Mouse (Mus musculus) forebrain, embryonic 14.5 days (tissue): ENCODE measurements around the gene Cryl1. TPM values are rescaled to one million over a fixed set of nuclear protein-coding genes. Genes with fewer than 3 reads are reported as not detected.

Experiments used
- ATAC-seq: fragments of 200-750 bp; cut with Nextera tagmentation; 2 replicates; pipeline ENCODE4 v1.8.0; 2017; ENCODE audit warnings: mild to moderate bottlenecking, moderate library complexity
- DNase-seq: peaks from one replicate; pipeline ENCODE4 v3.0.0-alpha.2; 2015; ENCODE audit warnings: low spot score
- H3K27ac ChIP-seq: fragments of 300-500 bp; sonication (generic); 2 replicates; pipeline ENCODE4 v1.5.1; 2014; ENCODE audit warnings: low read depth, mild to moderate bottlenecking, control low read depth, low read length, moderate library complexity
- H3K27me3 ChIP-seq: fragments of 300-500 bp; sonication (generic); replicated peaks from 2 replicates; pipeline ENCODE4 v1.6.1; 2014; ENCODE audit warnings: low read length, control low read depth, mixed read lengths; ENCODE audit not compliant: control insufficient read depth, insufficient read depth
- H3K36me3 ChIP-seq: fragments of 300-500 bp; sonication (generic); 2 replicates; pipeline ENCODE4 v1.6.1; 2014; ENCODE audit warnings: low read length, control low read depth; ENCODE audit not compliant: control insufficient read depth, insufficient read depth
- H3K4me1 ChIP-seq: fragments of 300-500 bp; sonication (generic); 2 replicates; pipeline ENCODE4 v1.6.1; 2014; ENCODE audit warnings: antibody characterized with exemption, low read length, control low read depth; ENCODE audit not compliant: control insufficient read depth, insufficient read depth
- H3K4me2 ChIP-seq: fragments of 300-500 bp; sonication (generic); 2 replicates; pipeline ENCODE4 v1.6.1; 2014; ENCODE audit warnings: mild to moderate bottlenecking, control low read depth, low read length
- H3K4me3 ChIP-seq: fragments of 300-500 bp; sonication (generic); 2 replicates; pipeline ENCODE4 v1.5.1; 2014; ENCODE audit warnings: low read depth, low read length, control low read depth
- H3K9ac ChIP-seq: fragments of 300-500 bp; sonication (generic); 2 replicates; pipeline ENCODE4 v1.6.1; 2014; ENCODE audit warnings: mild to moderate bottlenecking, low read length, control low read depth, moderate library complexity
- H3K9me3 ChIP-seq: fragments of 300-500 bp; sonication (generic); replicated peaks from 2 replicates; pipeline ENCODE4 v1.6.1; 2016; ENCODE audit warnings: low read length, control low read depth, mixed read lengths; ENCODE audit not compliant: control insufficient read depth
- WGBS: fragments of 180-500 bp; shearing (Covaris S2); extraction: QIAGEN DNeasy Blood & Tissue Kit; methylation state at CpG from one replicate; pipeline ENCODE4 v1.1.7; 2014; 5-methylcytosine and 5-hydroxymethylcytosine counted together
- polyA plus RNA-seq: library from polyadenylated mRNA; unstranded; fragments of >200 nt; fragmentation: Nextera tagmentation; extraction: Ambion mirVana; gene quantifications from 2 replicates; pipeline ENCODE4 v1.2.1, GENCODE M21; 2014

The Cryl1 gene
- polyA plus RNA-seq, 1 experiment from 2014 or later, result 9.0 TPM

DNA sequence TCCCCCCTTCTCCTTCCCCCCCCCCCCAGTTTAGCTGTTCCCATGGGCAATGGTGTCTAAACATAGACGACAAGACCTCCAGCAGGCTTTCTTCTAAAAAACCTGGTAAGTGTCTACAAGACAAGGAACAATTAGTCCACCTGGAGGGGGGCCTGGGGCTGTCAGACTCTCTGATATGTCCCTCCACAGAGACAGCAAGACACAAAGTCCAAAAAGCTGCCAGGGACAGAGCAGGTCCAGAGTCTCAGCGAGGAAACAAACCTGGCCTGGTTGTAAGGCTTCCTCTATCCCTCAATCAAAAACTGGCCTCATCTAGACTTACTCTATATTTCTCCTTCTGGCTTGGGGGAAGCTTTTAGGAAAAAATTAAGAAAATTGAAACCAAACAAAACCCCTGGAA lies 115.7 kb downstream of the Cryl1 start:
- no peaks in the 10 kb centered on the region for H3K4me1 ChIP-seq
- no peak for ATAC-seq
- H3K9me3 ChIP-seq, result no peaks in the 10 kb centered on the region
- H3K4me2 ChIP-seq, result no peak overlapping the region
- no peak overlapping the region for H3K9ac ChIP-seq
- 39% methylated on average over 2 of the region's 2 CpGs for WGBS
- no peak for DNase-seq
- no peak overlapping the region for H3K4me3 ChIP-seq
- no peaks in the 10 kb centered on the region for H3K27me3 ChIP-seq
- no peaks in the 10 kb centered on the region for H3K36me3 ChIP-seq
- H3K27ac ChIP-seq, result no peak overlapping the region

DNA sequence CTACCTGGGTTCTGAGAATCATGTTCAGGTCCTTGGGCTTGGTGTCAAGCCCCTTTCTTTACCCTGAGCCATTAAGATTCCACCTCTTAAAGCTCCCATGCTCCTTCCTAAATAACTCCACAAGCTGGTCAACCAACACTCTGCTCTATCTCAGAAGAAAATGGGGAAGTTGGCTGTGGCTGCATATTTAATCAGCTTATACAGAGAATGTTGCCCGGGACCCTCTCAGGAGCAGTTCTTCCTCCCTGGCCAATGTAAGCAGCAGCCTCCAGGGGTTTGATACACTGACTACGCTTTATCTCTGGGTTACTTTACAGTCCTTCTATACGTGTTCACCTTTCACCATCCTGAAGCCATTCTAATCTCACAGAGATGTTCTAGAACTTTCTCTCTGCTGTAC lies 117.5 kb downstream of the Cryl1 start:
- Histone ChIP-seq H3K4me1 (no peaks in the 10 kb centered on the region), H3K4me2 (no peak overlapping the region), H3K9me3 (no peaks in the 10 kb centered on the region), H3K9ac (no peak overlapping the region), H3K27ac (no peak overlapping the region), H3K4me3 (no peak overlapping the region), H3K36me3 (no peaks in the 10 kb centered on the region), H3K27me3 (no peaks in the 10 kb centered on the region)
- DNase-seq, result no peak
- 88% methylated on average over 3 of the region's 3 CpGs for WGBS
- no peak for ATAC-seq

DNA sequence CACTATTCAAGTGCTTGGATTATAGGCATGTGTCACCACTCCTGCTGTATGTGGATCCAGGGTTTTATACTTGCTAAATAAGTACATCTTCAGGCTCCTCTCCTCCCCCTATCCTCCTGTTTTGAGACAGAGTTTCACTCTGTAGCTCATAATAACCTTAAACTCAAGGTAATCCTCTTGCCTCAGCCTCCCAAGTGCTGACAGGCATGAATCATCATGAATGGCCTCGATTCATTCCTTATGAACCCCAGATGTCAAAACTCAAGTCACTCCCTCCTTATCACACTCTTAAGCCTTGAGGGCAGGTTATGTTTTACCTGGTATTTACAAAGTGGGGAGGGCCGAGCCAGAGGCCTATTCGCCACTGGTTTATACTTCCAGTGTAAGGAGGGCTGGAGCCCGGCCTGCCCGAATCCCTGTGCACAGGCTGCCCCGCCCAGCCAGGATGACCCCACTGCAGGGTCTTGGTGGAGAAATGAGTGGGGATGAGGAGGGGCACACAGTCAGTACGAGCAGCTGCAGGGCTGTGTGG lies 121.8 kb downstream of the Cryl1 start:
- Histone ChIP-seq H3K36me3 (no peaks in the 10 kb centered on the region), H3K27ac (no peak overlapping the region), H3K9ac (no peak overlapping the region), H3K9me3 (no peaks in the 10 kb centered on the region), H3K4me3 (no peak overlapping the region), H3K27me3 (no peaks in the 10 kb centered on the region), H3K4me1 (no peaks in the 10 kb centered on the region), H3K4me2 (no peak overlapping the region)
- no peak for DNase-seq
- 90% methylated on average over 7 of the region's 7 CpGs for WGBS
- ATAC-seq, result no peak

DNA sequence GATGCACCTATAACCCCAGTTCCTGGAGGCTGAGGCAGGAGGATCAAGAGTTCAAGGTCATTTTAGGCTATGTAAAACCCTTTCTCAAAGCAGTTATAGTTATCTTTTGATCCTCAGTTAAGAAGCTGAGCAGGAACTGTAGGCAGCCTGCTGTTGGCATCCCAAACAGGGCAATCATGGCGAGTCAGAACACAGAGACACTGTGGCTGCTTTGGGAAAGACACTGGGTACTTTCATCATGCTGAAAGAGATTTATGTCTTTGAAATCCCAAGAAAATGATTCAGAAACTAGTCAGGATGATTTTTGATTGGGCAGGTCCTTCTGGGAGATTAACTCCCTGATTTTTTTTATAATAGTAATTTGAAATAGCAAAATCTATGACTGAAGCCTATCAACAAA lies 126.0 kb downstream of the Cryl1 start:
- no peak for DNase-seq
- no peak overlapping the region for H3K4me2 ChIP-seq
- no peaks in the 10 kb centered on the region for H3K27me3 ChIP-seq
- H3K4me3 ChIP-seq, result no peak overlapping the region
- H3K9me3 ChIP-seq, result no peaks in the 10 kb centered on the region
- no peak overlapping the region for H3K27ac ChIP-seq
- no peak for ATAC-seq
- WGBS, result 84% methylated on average over 1 of the region's 1 CpGs
- no peaks in the 10 kb centered on the region for H3K36me3 ChIP-seq
- H3K4me1 ChIP-seq, result no peaks in the 10 kb centered on the region
- H3K9ac ChIP-seq, result no peak overlapping the region

DNA sequence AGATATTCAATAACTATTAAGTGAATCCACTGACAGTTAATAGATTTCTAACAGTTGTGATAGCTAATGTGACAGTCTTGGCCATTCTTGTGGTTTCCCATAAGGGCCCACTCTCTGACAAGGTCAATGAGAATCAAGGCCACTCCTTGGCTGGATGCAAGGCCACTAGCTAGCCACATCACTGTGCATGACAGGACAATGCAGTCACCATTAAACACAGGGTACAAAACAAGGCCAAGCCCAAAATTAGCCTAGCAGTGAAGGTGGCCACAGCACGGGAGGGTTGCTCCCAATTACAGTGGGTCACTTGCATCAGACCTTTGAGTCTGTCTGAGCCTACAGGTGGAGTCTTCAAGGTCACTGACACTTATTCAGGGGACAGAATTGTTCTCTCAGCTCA lies 126.5 kb downstream of the Cryl1 start:
- Histone ChIP-seq H3K4me1 (no peaks in the 10 kb centered on the region), H3K9me3 (no peaks in the 10 kb centered on the region), H3K4me3 (no peak overlapping the region), H3K9ac (no peak overlapping the region), H3K27ac (no peak overlapping the region), H3K4me2 (no peak overlapping the region), H3K27me3 (no peaks in the 10 kb centered on the region), H3K36me3 (no peaks in the 10 kb centered on the region)
- 65% methylated on average over 1 of the region's 1 CpGs for WGBS
- DNase-seq, result no peak
- no peak for ATAC-seq

DNA sequence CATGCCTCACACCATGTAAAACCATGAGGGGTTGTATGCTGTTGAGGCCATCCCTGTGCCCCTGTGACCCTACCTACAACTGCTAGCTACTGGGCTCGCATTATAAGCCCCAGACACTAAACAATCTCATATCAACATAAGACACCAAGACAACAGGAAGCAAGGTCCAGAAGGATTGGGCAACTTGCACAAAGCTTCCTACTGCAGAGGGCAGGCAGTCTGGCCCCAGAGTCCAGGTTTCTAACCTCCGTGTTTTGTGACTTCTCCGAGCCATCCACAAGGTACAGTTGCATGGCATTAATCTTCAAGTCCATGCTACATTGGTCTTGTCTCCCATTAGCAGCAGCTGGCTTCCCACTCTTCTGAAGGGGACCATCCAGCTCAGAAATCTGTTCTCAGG lies 129.4 kb downstream of the Cryl1 start:
- Histone ChIP-seq H3K27ac (no peak overlapping the region), H3K4me2 (no peak overlapping the region), H3K9me3 (no peaks in the 10 kb centered on the region), H3K4me1 (no peaks in the 10 kb centered on the region), H3K36me3 (no peaks in the 10 kb centered on the region), H3K27me3 (no peaks in the 10 kb centered on the region), H3K9ac (no peak overlapping the region), H3K4me3 (no peak overlapping the region)
- DNase-seq (no peak), ATAC-seq (no peak)
- WGBS, result 89% methylated on average over 3 of the region's 3 CpGs

DNA sequence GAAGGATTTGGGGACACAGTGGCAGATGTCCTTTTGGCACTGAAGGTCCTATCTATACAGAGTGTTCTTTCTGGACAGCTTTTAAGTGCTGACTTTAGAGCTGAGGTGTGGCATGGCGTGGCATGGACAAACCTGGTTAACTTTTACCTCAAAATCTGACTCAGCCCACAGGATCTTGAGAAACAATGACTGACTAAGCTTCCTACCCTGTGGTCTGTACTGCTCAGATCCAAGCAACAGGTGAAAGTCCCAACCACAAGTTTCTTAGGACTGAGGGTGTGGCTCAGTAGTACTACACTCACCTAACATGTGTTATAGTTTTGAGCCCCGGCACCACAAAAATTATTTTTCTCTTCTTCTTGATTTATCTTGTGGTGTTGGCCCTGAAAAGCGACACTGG lies 130.0 kb downstream of the Cryl1 start:
- ATAC-seq (no peak), DNase-seq (no peak)
- no peak overlapping the region for H3K27ac ChIP-seq
- no peaks in the 10 kb centered on the region for H3K36me3 ChIP-seq
- H3K9me3 ChIP-seq, result no peaks in the 10 kb centered on the region
- H3K9ac ChIP-seq, result no peak overlapping the region
- no peaks in the 10 kb centered on the region for H3K27me3 ChIP-seq
- no peak overlapping the region for H3K4me3 ChIP-seq
- WGBS, result 86% methylated on average over 3 of the region's 3 CpGs
- H3K4me1 ChIP-seq, result no peaks in the 10 kb centered on the region
- no peak overlapping the region for H3K4me2 ChIP-seq

DNA sequence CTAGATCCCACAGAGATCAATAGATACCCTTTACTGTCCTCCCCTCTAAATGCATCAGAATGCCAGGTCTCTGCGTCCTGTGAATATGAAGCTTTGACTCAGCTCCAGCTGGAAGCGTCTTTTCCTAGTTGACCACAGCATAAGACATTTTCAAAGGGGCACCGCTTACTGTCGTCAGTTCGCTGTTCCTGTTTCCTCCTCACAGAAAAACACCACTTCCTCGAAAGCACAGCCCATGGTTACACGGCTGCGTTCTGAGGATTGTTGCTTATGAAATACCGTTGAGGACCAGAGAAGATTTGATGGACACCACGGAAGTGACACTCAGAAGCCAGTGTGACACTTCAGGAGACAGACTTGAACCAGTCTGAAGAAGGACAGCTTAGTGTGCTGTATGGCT lies 134.4 kb downstream of the Cryl1 start:
- no peak overlapping the region for H3K4me2 ChIP-seq
- WGBS, result 89% methylated on average over 10 of the region's 10 CpGs

DNA sequence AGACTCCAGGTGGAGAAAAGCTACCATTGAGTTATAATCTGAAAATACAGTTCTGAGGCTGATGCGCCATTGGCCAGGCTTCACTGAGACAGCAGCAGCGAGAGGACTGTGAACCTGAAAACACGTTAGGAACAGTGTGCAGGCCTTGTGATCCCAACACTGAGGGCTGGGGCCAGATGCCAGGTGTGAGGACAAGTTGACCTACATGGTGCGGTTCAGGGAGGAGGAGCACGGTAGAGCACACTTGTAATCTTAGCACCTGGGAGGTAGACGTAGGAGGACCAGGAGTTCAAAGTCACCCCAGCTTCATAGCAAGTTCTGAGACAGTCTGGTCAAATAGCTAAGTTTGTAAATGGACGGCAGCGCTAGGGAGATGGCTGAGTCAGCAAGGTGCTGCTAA lies 139.0 kb downstream of the Cryl1 start:
- Histone ChIP-seq H3K4me3 (no peak overlapping the region), H3K4me2 (no peak overlapping the region), H3K27ac (no peak overlapping the region), H3K27me3 (no peaks in the 10 kb centered on the region), H3K36me3 (no peaks in the 10 kb centered on the region), H3K9me3 (no peaks in the 10 kb centered on the region), H3K4me1 (no peaks in the 10 kb centered on the region), H3K9ac (no peak overlapping the region)
- DNase-seq (no peak), ATAC-seq (no peak)
- WGBS, result 88% methylated on average over 8 of the region's 8 CpGs

More for the DNA sequence above, 134.4 kb downstream of the Cryl1 start:
- Histone ChIP-seq H3K4me1 (no peaks in the 10 kb centered on the region), H3K9me3 (no peaks in the 10 kb centered on the region), H3K36me3 (no peaks in the 10 kb centered on the region), H3K27me3 (no peaks in the 10 kb centered on the region), H3K27ac (no peak overlapping the region), H3K4me3 (no peak overlapping the region), H3K9ac (no peak overlapping the region)
- no peak for DNase-seq
- ATAC-seq, result no peak
